Mouse (Mus musculus): ENCODE data around the gene Yipf6.
"Not testable (repeated sequence)": the region's sequence is repeated elsewhere in the genome, so short reads cannot be mapped to it uniquely, and the experiment has no call there.

The Yipf6 gene

DNA sequence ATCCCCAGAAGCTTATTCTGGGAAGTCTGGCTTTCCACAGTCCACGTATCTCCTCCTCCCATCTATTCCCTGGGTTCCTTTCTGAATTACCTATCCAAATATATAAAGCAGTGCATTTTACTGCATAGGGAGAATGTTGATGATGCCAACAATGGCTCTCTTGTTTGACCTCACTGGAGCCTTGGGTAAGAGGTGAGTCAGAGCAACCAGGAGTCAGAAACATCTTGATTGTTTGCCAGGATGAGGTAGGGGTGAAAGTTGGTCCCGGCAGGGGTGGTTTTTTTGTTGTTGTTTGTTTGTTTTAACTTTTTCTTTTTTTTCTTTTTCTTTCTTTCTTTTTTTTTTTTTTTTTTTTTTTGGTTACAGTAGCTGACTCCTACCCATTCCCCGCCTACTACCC is at the start of gene Yipf6:
Gene Yipf6 (plus strand): TSS at position 216 of the 400 bp plus-strand sequence.
- in situ Hi-C loops (cut with MboI) = no loop called here

DNA sequence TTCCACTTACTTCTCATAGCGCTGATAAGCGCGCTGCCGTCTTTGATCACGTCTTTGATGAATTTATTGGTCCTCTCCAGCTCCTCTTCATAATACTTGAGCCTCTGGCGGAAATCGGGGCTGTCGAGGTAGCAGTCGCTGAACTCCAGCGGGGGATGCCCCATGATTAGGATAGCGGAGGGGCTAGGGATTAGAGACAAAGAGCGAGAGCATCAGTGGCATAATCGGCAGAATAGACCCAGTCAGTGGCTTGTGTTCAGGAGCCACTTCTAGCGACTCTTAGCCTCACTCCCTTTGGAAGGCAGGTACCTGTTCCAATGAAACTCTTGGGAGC is 46.1 kb upstream of the Yipf6 start:
- in situ Hi-C loops (cut with MboI) = no loop called here

DNA sequence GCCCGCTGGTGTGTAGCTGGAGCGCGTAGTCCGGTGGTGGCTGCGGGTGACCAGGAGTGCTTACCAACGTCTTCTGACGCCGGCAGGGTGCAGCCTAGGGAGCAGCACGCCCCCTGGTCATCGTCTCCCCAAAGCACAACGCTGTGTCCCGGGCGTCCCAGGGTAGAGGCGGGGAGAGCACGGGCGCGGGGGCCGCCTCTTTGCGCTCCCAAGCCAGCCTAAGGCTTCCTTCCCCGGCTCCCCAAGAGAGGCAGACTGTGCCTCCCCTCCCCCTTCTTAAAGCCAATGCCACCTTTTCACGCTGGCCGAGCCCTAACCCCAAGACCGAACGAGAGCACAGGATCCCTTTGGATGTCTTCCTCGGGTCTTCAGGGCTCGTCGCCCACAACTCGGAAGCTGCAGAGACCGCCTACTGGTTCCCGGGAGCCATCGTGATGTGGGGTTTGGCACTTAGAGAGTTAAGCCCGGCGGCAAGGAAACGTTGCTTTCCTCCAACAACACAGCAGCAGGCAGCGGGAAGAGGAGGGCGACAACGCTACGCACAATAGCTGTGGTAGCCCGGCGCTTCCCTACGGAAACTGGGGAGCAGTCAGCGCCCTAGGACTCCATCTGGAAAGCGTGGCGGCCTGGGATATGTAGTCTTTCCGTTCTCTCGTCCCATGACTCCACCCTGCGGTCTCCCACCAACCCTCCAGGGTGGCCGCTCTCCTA is 45.6 kb upstream of the Yipf6 start, which contains the start of gene Ophn1:
Gene Ophn1 (minus strand): TSS at position 620 of the 711 bp plus-strand sequence.
- in situ Hi-C loops (cut with MboI) = no loop called here

GRCm38 (mm10) chrX:98898307-98898706 is 37.8 kb upstream of the Yipf6 start:
- in situ Hi-C loops (cut with MboI) = no loop called here

DNA sequence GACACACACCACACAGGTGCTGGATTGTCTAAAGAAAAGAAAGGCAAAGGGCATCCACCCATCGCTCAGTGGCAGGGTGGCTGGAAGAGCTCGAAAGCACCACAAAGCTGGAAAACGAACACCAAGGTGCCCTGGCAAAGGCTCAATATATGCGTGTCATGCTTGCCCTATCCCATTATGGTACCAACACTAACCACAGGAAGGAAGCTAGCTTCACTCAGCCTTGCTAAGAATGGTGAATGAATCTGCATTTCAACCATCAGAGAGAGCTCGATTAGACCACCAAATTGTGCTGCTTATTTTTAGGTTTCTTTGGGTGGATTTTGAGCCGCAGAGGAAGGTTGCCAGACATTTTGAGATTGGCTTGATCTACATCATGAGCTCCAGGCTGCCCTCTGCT is 31.9 kb upstream of the Yipf6 start:
- in situ Hi-C loops (cut with MboI) = no loop called here

DNA sequence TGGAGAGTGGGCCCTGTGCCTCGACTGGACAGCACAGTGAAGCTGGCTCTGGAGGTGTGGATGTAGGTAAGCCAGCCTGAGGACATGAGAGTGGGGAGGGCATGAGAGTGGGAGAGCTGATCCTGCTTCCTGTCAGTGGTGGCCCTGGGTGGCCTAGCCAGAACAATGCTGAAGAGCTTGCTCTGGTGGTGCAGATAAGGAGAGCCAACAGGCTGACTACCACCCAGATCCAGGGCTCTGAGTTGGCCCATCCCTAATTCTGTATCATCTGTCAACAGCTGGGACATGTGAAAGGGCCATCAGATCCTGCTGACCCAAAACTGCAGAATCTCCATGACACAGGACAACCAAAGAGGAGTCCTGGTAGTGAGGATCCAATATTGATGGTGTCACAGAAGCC is 27.2 kb upstream of the Yipf6 start:
- in situ Hi-C loops (cut with MboI) = no loop called here

DNA sequence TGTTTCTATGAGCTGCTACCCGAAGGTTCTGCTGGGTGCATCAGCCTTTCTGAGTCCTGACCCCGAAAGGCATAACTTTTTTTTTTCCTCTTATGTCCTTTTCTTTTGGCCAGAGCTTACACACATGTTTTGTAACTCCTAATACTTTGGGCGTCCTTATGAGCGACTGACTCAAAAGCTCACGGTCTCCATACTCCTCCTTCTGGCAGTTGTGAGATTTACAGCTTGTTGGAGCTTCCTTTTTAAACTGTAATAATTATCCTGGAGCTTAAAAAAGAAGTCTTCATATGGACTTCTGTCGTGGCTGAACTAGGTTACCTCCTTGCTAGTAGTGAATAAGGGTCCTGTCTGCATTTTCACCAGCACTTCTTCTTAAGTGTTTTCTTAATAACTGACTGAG is 16.7 kb upstream of the Yipf6 start:
- in situ Hi-C loops (cut with MboI) = no loop called here

DNA sequence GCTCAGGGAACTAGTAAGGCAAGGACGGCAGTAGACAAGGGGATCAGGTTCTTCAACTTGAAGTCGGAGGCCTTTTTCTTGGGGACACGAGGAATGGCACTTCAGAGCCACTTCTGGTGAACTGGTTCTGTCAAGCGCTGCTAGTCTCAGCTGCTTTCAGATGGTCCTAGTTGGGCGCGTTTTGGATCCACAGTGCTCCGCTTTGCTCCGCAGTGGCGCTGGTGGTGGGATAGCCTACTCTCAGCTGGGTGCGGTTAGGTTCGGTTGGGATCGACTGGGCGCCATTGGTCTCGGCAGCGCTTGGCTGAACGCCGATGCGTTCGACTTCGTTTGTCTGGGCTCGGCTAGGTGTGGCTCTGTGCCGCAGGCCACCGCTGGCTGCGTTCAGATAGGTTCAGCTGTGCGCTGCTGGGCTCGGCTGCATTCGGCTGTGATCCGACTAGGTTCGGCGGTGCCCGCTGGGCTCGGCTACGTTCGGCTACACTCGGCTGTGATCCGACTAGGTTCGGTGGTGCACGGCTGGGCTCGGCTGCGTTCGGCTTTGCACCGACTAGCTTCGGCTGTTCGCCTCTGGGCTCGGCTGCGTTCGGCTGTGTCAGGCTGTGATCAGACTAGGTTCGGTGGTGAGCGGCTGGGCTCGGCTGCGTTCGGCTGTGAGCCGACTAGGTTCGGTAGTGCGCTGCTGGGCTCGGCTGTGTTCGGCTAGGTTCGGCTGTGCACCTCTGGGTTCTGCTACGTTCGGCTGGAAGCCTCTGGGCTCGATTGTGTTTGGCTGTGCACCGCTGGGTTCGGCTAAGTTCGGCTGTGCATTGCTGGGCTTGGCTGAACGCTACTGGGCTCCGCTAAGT is 815 bp downstream of the Yipf6 start:
- in situ Hi-C loops (cut with MboI) = no loop called here

GRCm38 (mm10) chrX:98937555-98938294 is 1.6 kb downstream of the Yipf6 start:
- in situ Hi-C loops (cut with MboI) = no loop called here

- in situ Hi-C loops (cut with MboI) = no loop called here
These were observed 17.8 kb downstream of the Yipf6 start for GRCm38 (mm10) chrX:98953941-98954340.

DNA sequence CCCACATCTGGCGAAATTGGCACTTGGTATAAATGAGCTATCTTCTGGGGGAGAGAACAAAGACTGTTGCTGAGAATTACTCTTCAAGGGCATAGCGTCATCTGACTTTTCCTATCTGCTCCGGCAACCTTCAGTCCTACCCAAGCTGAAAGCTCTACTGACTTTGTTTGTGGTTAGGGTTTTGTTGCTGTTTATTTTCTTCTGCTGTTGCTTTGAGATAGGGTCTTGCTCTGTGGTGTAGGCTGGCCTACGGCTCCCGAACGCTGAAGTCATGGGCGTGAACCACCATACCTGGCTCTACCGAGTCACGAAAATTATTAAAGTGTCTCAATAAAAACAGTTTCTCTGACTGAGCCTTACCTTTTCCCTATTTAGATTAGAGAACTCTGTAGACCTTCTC is 22.2 kb downstream of the Yipf6 start:
- in situ Hi-C loops (cut with MboI) = no loop called here

DNA sequence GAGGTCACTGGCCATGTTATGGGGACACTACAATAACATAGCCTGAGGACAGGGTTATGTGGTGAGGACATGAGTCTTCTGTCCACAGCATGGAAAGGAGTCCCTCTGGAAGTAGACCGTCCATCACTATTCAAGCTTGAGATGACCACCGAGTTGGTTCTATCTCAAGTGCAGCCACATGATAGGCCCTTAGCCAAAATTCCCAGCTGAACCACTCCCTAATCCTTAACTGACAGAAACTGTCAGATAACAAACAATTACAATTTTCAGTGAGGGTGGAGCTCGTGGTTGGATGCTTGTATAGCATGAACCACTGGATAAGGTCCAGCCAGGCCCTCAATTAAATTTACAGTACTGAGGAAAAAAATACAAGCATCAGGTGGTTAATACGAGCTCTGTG is 22.9 kb downstream of the Yipf6 start:
- in situ Hi-C loops (cut with MboI) = no loop called here

- in situ Hi-C loops (cut with MboI) = no loop called here
These were observed 27.6 kb downstream of the Yipf6 start for GRCm38 (mm10) chrX:98963742-98964141.

- in situ Hi-C loops (cut with MboI) = no loop called here
These were observed 28.4 kb downstream of the Yipf6 start for GRCm38 (mm10) chrX:98964513-98964912.

GRCm38 (mm10) chrX:98986611-98987010 is 50.5 kb downstream of the Yipf6 start:
- in situ Hi-C loops (cut with MboI) = not testable (repeated sequence)

DNA sequence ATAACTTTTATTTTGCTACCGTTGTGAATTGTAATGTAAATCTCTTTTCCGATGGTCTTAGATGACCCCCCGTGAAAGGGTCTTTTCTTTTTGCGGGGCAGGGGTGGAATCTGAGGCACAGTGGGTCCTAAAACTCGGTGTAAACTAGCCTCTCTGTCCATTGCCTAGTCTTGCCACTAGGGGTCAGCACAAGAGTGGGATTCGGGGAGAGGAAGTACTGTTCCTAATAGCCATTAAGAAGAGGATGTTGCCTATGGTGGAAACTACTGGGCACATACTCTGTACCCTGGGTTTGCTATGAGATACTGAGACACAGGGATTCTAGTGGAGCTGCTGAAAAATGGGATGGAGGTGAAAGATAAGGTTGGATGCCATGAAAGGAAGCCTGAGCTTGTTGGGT is 53.5 kb downstream of the Yipf6 start:
- in situ Hi-C loops (cut with MboI) = no loop called here
